Mouse (Mus musculus): ENCODE data around the gene Nbeal1.
A peak's percentile ranks its signal among the peaks of the same experiment; 100 is the strongest.

Nbeal1 gene

GRCm38 (mm10) chr1:60343630-60344455 is 163.4 kb downstream of the Nbeal1 start:
- DNase-seq (ENCODE audit: low spot score in 2 of 2) = no peak

DNA sequence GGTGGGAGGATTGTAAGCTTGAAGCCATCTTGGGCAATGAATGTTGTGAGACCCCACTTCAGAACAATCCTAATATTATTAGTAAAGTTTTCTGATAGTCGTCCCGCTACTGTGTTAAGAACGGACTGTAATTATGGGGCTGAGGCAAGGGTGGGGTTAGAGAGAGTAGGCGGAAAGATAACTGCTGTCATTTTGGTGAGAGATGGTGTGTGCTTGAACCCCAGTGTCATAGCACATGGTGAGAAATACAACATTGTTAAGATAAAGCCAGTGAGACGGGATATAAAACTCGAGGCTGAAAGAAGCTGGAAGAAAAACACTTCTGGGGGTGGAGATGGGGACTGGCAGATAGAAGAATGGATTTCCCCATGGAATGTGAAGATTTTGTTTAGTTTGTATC is 164.3 kb downstream of the Nbeal1 start:
- no peak for DNase-seq (ENCODE audit: low spot score in 2 of 2)

- no peak for DNase-seq (ENCODE audit: low spot score in 2 of 2)
These were observed 165.3 kb downstream of the Nbeal1 start for GRCm38 (mm10) chr1:60345712-60346111.

GRCm38 (mm10) chr1:60352786-60353185 is 172.4 kb downstream of the Nbeal1 start:
- DNase-seq (ENCODE audit: low spot score in 2 of 2) = no peak

GRCm38 (mm10) chr1:60361626-60362025 is 181.2 kb downstream of the Nbeal1 start:
- DNase-seq (ENCODE audit: low spot score in 2 of 2) = no peak

DNA sequence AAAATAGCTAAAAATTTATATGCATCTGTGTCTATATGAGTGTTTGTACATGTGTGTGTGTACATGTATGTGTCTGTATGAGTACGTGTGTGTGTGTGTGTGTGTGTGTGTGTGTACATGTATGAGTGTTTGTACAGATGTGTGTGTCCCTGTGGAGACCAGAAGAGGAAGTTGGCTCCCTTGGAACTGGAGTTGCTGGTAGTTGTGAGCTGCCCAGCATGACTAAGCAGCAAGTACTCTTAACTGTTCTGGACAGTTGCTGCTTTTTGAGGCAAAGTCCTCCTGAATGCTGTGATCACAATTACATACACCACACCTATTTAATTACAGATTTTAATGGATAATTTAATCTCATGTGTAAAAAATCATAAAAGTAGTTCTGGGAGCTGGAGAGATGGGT is 196.2 kb downstream of the Nbeal1 start:
- DNase-seq (ENCODE audit: low spot score in 2 of 2) = no peak

DNA sequence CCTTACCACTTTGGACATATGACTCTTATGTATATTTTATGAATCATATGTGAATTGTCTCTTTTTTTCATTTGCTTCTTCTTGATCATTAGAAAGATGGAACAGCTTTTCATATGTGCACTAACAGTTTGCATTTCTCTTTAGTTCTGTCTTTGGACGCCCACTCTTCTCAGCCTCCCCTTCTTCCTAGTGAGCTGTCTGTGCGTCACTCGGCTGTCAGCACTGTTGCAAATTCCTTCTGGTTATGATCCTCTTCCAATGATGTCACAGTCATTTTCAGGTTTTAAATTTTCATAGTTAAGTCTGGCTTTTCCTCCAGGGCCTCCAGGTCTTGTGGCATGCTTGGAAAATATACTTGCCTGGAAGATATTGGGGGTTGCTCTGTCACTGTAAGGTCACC is 201.5 kb downstream of the Nbeal1 start:
- DNase-seq (ENCODE audit: low spot score in 2 of 2) = peak; percentile 18 to 24
